Mouse (Mus musculus) lung, embryonic 16.5 days (tissue): ENCODE measurements around the gene Exoc5. TPM values are rescaled to one million over a fixed set of nuclear protein-coding genes. Genes with fewer than 3 reads are reported as not detected.
"Not testable (repeated sequence)": the region's sequence is repeated elsewhere in the genome, so short reads cannot be mapped to it uniquely, and the experiment has no call there.

Source experiments
- ATAC-seq: fragments of 200-750 bp; cut with Nextera tagmentation; 2 replicates; pipeline ENCODE4 v1.8.0; 2017; ENCODE audit warnings: low read depth, mild to moderate bottlenecking, moderate library complexity
- H3K27ac ChIP-seq: fragments of 300-500 bp; sonication (generic); 2 replicates; pipeline ENCODE4 v1.5.1; 2014; ENCODE audit warnings: mild to moderate bottlenecking, control low read depth, low read length
- H3K27me3 ChIP-seq: fragments of 300-500 bp; sonication (generic); 2 replicates; pipeline ENCODE4 v1.6.1; 2014; ENCODE audit warnings: low read depth, low read length, mixed read lengths; ENCODE audit not compliant: control insufficient read depth, insufficient read depth
- H3K36me3 ChIP-seq: fragments of 300-500 bp; sonication (generic); 2 replicates; pipeline ENCODE4 v1.6.1; 2014; ENCODE audit warnings: low read length; ENCODE audit not compliant: control insufficient read depth, insufficient read depth
- H3K4me1 ChIP-seq: fragments of 300-500 bp; sonication (generic); replicated peaks from 2 replicates; pipeline ENCODE4 v1.6.1; 2014; ENCODE audit warnings: low read length, mixed read lengths; ENCODE audit not compliant: control insufficient read depth, insufficient read depth
- H3K4me2 ChIP-seq: fragments of 300-500 bp; sonication (generic); 2 replicates; pipeline ENCODE4 v1.6.1; 2014; ENCODE audit warnings: low read depth, low read length, control low read depth
- H3K4me3 ChIP-seq: fragments of 300-500 bp; sonication (generic); 2 replicates; pipeline ENCODE4 v1.5.1; 2014; ENCODE audit warnings: mild to moderate bottlenecking, low read length, control low read depth
- H3K9ac ChIP-seq: fragments of 300-500 bp; sonication (generic); 2 replicates; pipeline ENCODE4 v1.6.1; 2014; ENCODE audit warnings: low read length, control low read depth
- H3K9me3 ChIP-seq: fragments of 300-500 bp; sonication (generic); 2 replicates; pipeline ENCODE4 v1.6.1; 2016; ENCODE audit warnings: low read length; ENCODE audit not compliant: control insufficient read depth
- WGBS: fragments of 180-500 bp; shearing (Covaris S2); extraction: QIAGEN DNeasy Blood & Tissue Kit; methylation state at CpG from one replicate; pipeline ENCODE4 v1.1.7; 2014; 5-methylcytosine and 5-hydroxymethylcytosine counted together
- polyA plus RNA-seq: library from polyadenylated mRNA; unstranded; fragments of >200 nt; fragmentation: Nextera tagmentation; extraction: Ambion mirVana; gene quantifications from 2 replicates; pipeline ENCODE4 v1.2.1, GENCODE M21; 2015

Gene Exoc5
- polyA plus RNA-seq: 38.7 and 43.5 TPM in 2 replicates

- Histone ChIP-seq H3K36me3 (no peaks in the 10 kb centered on the region), H3K4me2 (peak within 1 kb of the TSS; percentile 65), H3K9ac (peak within 1 kb of the TSS; percentile 96), H3K4me1 (peaks cover 10% of the 10 kb centered on the region), H3K27ac (peak within 1 kb of the TSS; percentile 98), H3K27me3 (no peaks in the 10 kb centered on the region), H3K4me3 (peak within 1 kb of the TSS; percentile 92), H3K9me3 (no peaks in the 10 kb centered on the region)
- ATAC-seq: peak; percentile 97
- 0% methylated on average over 45 of the region's 53 CpGs for WGBS
Observed at GRCm38 (mm10) chr14:49066274-49066823, at the start of gene Exoc5. TSS of gene Exoc5 (minus strand) at chr14:49066653.

- H3K4me2 ChIP-seq, ATAC-seq, H3K27me3 ChIP-seq, H3K27ac ChIP-seq, H3K4me1 ChIP-seq, H3K36me3 ChIP-seq, H3K9ac ChIP-seq, H3K4me3 ChIP-seq, H3K9me3 ChIP-seq: not testable (repeated sequence)
- WGBS: 32% methylated on average over 1 of the region's 1 CpGs
Observed at GRCm38 (mm10) chr14:49091755-49092154, 25.3 kb upstream of the Exoc5 start.

- Histone ChIP-seq H3K9me3 (no peaks in the 10 kb centered on the region), H3K9ac (no peak overlapping the region), H3K27me3 (no peaks in the 10 kb centered on the region), H3K4me1 (no peaks in the 10 kb centered on the region), H3K27ac (no peak overlapping the region), H3K4me2 (no peak overlapping the region), H3K4me3 (no peak overlapping the region), H3K36me3 (no peaks in the 10 kb centered on the region)
- WGBS: 92% methylated on average over 4 of the region's 4 CpGs
- no peak for ATAC-seq
Observed at GRCm38 (mm10) chr14:49091277-49091676, 24.8 kb upstream of the Exoc5 start.

- 62% methylated on average over 5 of the region's 5 CpGs for WGBS
- ATAC-seq: no peak
Observed at GRCm38 (mm10) chr14:49090102-49090501, 23.6 kb upstream of the Exoc5 start.

GRCm38 (mm10) chr14:49089461-49090058 lies 23.1 kb upstream of the Exoc5 start:
- WGBS: 31% methylated on average over 6 of the region's 6 CpGs
- H3K4me3 ChIP-seq: no peak overlapping the region
- H3K36me3 ChIP-seq: 0 out of 2 replicates have a peak, but pooled peaks cover 3% of the 10 kb centered on the region
- no peaks in the 10 kb centered on the region for H3K4me1 ChIP-seq
- no peaks in the 10 kb centered on the region for H3K27me3 ChIP-seq
- ATAC-seq: no peak
- H3K4me2 ChIP-seq: no peak overlapping the region
- no peak overlapping the region for H3K27ac ChIP-seq
- H3K9ac ChIP-seq: no peak overlapping the region
- no peaks in the 10 kb centered on the region for H3K9me3 ChIP-seq

More at GRCm38 (mm10) chr14:49090102-49090501, 23.6 kb upstream of the Exoc5 start:
- Histone ChIP-seq H3K4me3 (no peak overlapping the region), H3K9ac (no peak overlapping the region), H3K36me3 (0 out of 2 replicates have a peak, but pooled peaks cover 2% of the 10 kb centered on the region), H3K27me3 (no peaks in the 10 kb centered on the region), H3K4me2 (no peak overlapping the region), H3K27ac (no peak overlapping the region), H3K9me3 (no peaks in the 10 kb centered on the region), H3K4me1 (no peaks in the 10 kb centered on the region)

GRCm38 (mm10) chr14:49088155-49089048 lies 21.9 kb upstream of the Exoc5 start:
- no peaks in the 10 kb centered on the region for H3K27me3 ChIP-seq
- no peak overlapping the region for H3K27ac ChIP-seq
- no peak overlapping the region for H3K4me3 ChIP-seq
- H3K36me3 ChIP-seq: 0 out of 2 replicates have a peak, but pooled peaks cover 3% of the 10 kb centered on the region
- H3K4me2 ChIP-seq: no peak overlapping the region
- H3K4me1 ChIP-seq: no peaks in the 10 kb centered on the region
- no peak for ATAC-seq
- H3K9ac ChIP-seq: no peak overlapping the region
- H3K9me3 ChIP-seq: no peaks in the 10 kb centered on the region
- 79% methylated on average over 14 of the region's 14 CpGs for WGBS

GRCm38 (mm10) chr14:49086522-49086921 lies 20.1 kb upstream of the Exoc5 start:
- Histone ChIP-seq H3K4me1 (no peaks in the 10 kb centered on the region), H3K4me2 (no peak overlapping the region), H3K27me3 (no peaks in the 10 kb centered on the region), H3K9ac (no peak overlapping the region), H3K4me3 (no peak overlapping the region), H3K27ac (no peak overlapping the region), H3K36me3 (0 out of 2 replicates have a peak, but pooled peaks cover 3% of the 10 kb centered on the region), H3K9me3 (no peaks in the 10 kb centered on the region)
- no peak for ATAC-seq
- 87% methylated on average over 4 of the region's 4 CpGs for WGBS

GRCm38 (mm10) chr14:49078820-49079219 lies 12.4 kb upstream of the Exoc5 start:
- H3K4me3 ChIP-seq: no peak overlapping the region
- no peak overlapping the region for H3K9ac ChIP-seq
- no peaks in the 10 kb centered on the region for H3K9me3 ChIP-seq
- H3K27ac ChIP-seq: no peak overlapping the region
- no peaks in the 10 kb centered on the region for H3K27me3 ChIP-seq
- 91% methylated on average over 2 of the region's 2 CpGs for WGBS
- no peak overlapping the region for H3K4me2 ChIP-seq
- no peaks in the 10 kb centered on the region for H3K4me1 ChIP-seq
- H3K36me3 ChIP-seq: peaks cover 3% of the 10 kb centered on the region
- no peak for ATAC-seq

GRCm38 (mm10) chr14:49074361-49074760 lies 7.9 kb upstream of the Exoc5 start:
- H3K9me3 ChIP-seq: no peaks in the 10 kb centered on the region
- H3K4me1 ChIP-seq: no peaks in the 10 kb centered on the region
- no peak overlapping the region for H3K27ac ChIP-seq
- no peak overlapping the region for H3K4me2 ChIP-seq
- no peak for ATAC-seq
- WGBS: 53% methylated on average over 2 of the region's 2 CpGs
- no peak overlapping the region for H3K9ac ChIP-seq
- H3K36me3 ChIP-seq: peaks cover 4% of the 10 kb centered on the region
- no peaks in the 10 kb centered on the region for H3K27me3 ChIP-seq
- no peak overlapping the region for H3K4me3 ChIP-seq
